Mouse (Mus musculus) erythroblast, embryonic 14.5 days (primary cell): ENCODE measurements around the gene Gstm1.

Experiments used
- GATA1 ChIP-seq: IDR thresholded peaks from 2 replicates; pipeline ENCODE4 v1.6.1; 2012; ENCODE audit warnings: low read length, inconsistent platforms, mixed read lengths
- TAL1 ChIP-seq: IDR thresholded peaks from 3 replicates; pipeline ENCODE4 v1.6.1; 2012; ENCODE audit warnings: low read length, inconsistent platforms, mixed read lengths

DNA sequence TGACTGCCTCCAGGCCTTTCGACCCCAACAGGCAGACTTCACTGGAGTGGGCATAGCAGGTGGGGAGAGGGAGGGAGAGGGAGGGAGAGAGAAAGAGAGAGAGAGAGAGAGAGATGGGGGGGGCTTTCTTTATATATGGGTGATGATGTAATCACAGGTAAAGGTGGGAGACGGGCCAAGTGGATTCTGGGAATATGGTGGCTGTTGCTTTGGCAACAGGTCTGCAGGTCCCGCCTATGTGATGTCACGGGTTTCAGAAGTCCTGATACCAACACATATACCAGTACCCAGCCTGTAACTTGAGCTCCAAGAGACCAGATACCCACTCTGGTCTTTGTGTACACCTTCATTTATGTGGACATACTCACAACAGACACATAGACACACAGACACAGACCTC lies 21.2 kb downstream of the Gstm1 start:
- TF ChIP-seq GATA1 = no peak
- no peak for TF ChIP-seq TAL1
